Mouse (Mus musculus): ENCODE measurements at regions not wholly inside any gene's neighbourhood (a gene's known extent, or its start where the extent isn't known, plus 50 kb on each side); places are given as distances from the start of the nearest gene placed in this dataset.

GRCm38 (mm10) chr2:93135324-93135723 lies 52.0 kb upstream of the Trp53i11 start:
- H3K4me1 ChIP-seq: peaks cover 9% of the 10 kb centered on the region
- no peak for ATAC-seq
- no peaks in the 10 kb centered on the region for H3K27me3 ChIP-seq
- 84% methylated on average over 7 of the region's 7 CpGs for WGBS
- H3K9me3 ChIP-seq (replicated peaks): no peaks in the 10 kb centered on the region
- no peak overlapping the region for H3K9ac ChIP-seq
- no peak overlapping the region for H3K4me2 ChIP-seq
- no peaks in the 10 kb centered on the region for H3K36me3 ChIP-seq (ENCODE audit: poor library complexity, severe bottlenecking)
- H3K4me3 ChIP-seq: no peak overlapping the region
- no peak overlapping the region for H3K27ac ChIP-seq

DNA sequence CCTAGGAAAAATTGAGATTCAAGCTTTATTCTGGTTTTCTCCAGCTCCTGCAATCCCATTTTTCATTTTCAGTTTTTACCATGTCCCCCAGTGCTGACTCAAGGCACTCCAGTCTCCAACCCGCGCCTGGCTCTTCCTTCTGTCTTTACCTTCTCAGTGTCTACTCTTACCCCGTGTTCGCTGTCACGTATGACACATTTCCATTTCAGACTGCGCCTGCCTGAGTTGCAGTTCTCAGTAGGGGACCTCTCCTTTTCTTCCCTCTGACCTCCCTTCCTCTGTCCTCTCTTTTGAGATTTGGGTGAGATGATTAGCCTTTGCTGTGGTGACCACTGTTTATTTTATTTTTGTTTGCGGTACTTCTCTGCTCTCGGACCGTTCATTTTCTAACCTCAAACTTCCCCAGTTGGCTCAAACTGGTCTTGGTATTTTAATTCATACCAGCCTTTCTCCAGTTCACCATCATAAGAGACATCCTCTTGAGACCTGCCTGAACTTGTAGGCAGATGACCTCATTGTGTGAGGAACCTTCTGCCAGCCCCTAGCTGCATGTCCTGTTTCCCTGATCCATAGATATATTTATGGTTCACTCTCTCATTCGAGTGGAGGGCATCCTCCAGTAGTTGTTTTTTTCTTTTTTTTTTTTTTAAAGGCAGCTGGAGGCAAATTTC lies 53.9 kb upstream of the Trp53i11 start:
- Histone ChIP-seq H3K4me1 (peaks cover 9% of the 10 kb centered on the region), H3K9ac (no peak overlapping the region), H3K4me3 (no peak overlapping the region), H3K36me3 (ENCODE audit: poor library complexity, severe bottlenecking) (no peaks in the 10 kb centered on the region), H3K9me3 (replicated peaks) (no peaks in the 10 kb centered on the region), H3K4me2 (no peak overlapping the region), H3K27ac (no peak overlapping the region), H3K27me3 (no peaks in the 10 kb centered on the region)
- WGBS: 84% methylated on average over 10 of the region's 10 CpGs
- ATAC-seq: no peak

DNA sequence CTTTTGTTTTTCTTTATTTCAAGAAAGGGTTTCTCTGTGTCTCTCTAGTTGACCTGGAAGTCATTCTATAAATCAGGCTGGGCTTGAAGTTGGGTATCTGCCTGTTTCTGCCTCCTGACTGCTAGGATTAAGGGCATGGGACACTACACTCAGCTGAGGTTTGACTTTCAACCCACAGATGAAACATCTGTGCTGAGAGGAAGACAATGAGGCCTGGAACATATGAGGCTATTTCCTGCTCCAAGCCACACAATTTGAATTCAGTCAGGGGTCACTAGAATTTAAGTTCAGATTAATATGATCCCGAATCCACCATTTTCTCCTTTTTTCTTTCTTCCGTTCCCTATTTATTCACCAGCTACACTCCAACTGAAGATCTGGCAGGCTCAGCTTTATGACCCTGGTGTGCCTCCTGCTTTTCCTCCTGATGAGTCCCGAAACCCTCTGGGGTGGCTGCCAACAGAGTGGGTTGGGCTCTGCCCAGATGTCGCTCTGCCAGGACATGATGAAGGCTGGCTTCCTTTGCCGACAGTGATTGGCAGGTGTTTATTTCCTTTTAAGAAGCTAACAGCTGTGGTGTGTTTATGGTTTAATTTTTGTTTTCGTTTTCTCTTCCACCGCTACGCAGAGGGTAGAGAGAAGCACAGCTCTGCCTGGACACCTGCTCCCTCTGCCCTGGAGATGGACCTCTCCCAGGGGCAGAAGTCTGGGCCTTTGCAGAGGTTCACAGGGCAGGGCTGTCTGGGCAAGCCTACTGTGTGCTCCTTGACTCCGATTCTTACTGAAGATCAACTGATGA lies 55.3 kb upstream of the Trp53i11 start:
- WGBS: 59% methylated on average over 9 of the region's 9 CpGs

GRCm38 (mm10) chr2:93131236-93131635 lies 56.1 kb upstream of the Trp53i11 start:
- Histone ChIP-seq H3K27me3 (no peaks in the 10 kb centered on the region), H3K4me3 (no peak overlapping the region), H3K9ac (no peak overlapping the region), H3K36me3 (ENCODE audit: poor library complexity, severe bottlenecking) (no peaks in the 10 kb centered on the region), H3K27ac (no peak overlapping the region), H3K9me3 (replicated peaks) (no peaks in the 10 kb centered on the region), H3K4me2 (no peak overlapping the region), H3K4me1 (peaks cover 16% of the 10 kb centered on the region)
- 86% methylated on average over 9 of the region's 9 CpGs for WGBS
- no peak for ATAC-seq

More for the DNA sequence above, 55.3 kb upstream of the Trp53i11 start:
- H3K4me3 ChIP-seq: no peak overlapping the region
- peak overlapping the region; percentile 46 for H3K27ac ChIP-seq
- H3K9me3 ChIP-seq (replicated peaks): no peaks in the 10 kb centered on the region
- ATAC-seq: peak; percentile 77
- no peaks in the 10 kb centered on the region for H3K36me3 ChIP-seq (ENCODE audit: poor library complexity, severe bottlenecking)
- H3K9ac ChIP-seq: no peak overlapping the region
- H3K4me2 ChIP-seq: no peak overlapping the region
- no peaks in the 10 kb centered on the region for H3K27me3 ChIP-seq
- H3K4me1 ChIP-seq: peaks cover 9% of the 10 kb centered on the region

GRCm38 (mm10) chr2:93129176-93129575 lies 58.2 kb upstream of the Trp53i11 start:
- Histone ChIP-seq H3K27me3 (no peaks in the 10 kb centered on the region), H3K4me1 (peaks cover 16% of the 10 kb centered on the region), H3K4me3 (no peak overlapping the region), H3K36me3 (ENCODE audit: poor library complexity, severe bottlenecking) (no peaks in the 10 kb centered on the region), H3K4me2 (no peak overlapping the region), H3K9me3 (replicated peaks) (no peaks in the 10 kb centered on the region), H3K9ac (no peak overlapping the region), H3K27ac (no peak overlapping the region)
- ATAC-seq: no peak
- 64% methylated on average over 4 of the region's 4 CpGs for WGBS

- Histone ChIP-seq H3K4me2 (no peak overlapping the region), H3K4me3 (no peak overlapping the region), H3K27me3 (no peaks in the 10 kb centered on the region), H3K9me3 (replicated peaks) (no peaks in the 10 kb centered on the region), H3K36me3 (ENCODE audit: poor library complexity, severe bottlenecking) (no peaks in the 10 kb centered on the region), H3K9ac (no peak overlapping the region), H3K27ac (peak overlapping the region; percentile 51; the same call in 1 of the 2 replicates), H3K4me1 (peaks cover 17% of the 10 kb centered on the region)
- ATAC-seq: 0 out of 2 replicates have a peak, but pooled peaks have one; percentile 20
- WGBS: 59% methylated on average over 7 of the region's 7 CpGs
Observed at GRCm38 (mm10) chr2:93126595-93127165, 60.7 kb upstream of the Trp53i11 start.

- H3K4me2 ChIP-seq: no peak overlapping the region
- no peak overlapping the region for H3K9ac ChIP-seq
- H3K27ac ChIP-seq: peak overlapping the region; percentile 51
- H3K36me3 ChIP-seq (ENCODE audit: poor library complexity, severe bottlenecking): no peaks in the 10 kb centered on the region
- ATAC-seq: no peak
- no peaks in the 10 kb centered on the region for H3K27me3 ChIP-seq
- no peaks in the 10 kb centered on the region for H3K9me3 ChIP-seq (replicated peaks)
- H3K4me3 ChIP-seq: no peak overlapping the region
- WGBS: 51% methylated on average over 7 of the region's 7 CpGs
- peaks cover 19% of the 10 kb centered on the region for H3K4me1 ChIP-seq
Observed at GRCm38 (mm10) chr2:93126112-93126511, 61.2 kb upstream of the Trp53i11 start.

- no peak overlapping the region for H3K9ac ChIP-seq
- H3K9me3 ChIP-seq (replicated peaks): no peaks in the 10 kb centered on the region
- no peaks in the 10 kb centered on the region for H3K36me3 ChIP-seq (ENCODE audit: poor library complexity, severe bottlenecking)
- H3K4me1 ChIP-seq: peaks cover 19% of the 10 kb centered on the region
- no peaks in the 10 kb centered on the region for H3K27me3 ChIP-seq
- 86% methylated on average over 7 of the region's 7 CpGs for WGBS
- H3K27ac ChIP-seq: no peak overlapping the region
- H3K4me3 ChIP-seq: no peak overlapping the region
- no peak overlapping the region for H3K4me2 ChIP-seq
- no peak for ATAC-seq
Observed at GRCm38 (mm10) chr2:93124866-93125467, 62.4 kb upstream of the Trp53i11 start.

- Histone ChIP-seq H3K9me3 (replicated peaks) (no peaks in the 10 kb centered on the region), H3K4me2 (no peak overlapping the region), H3K9ac (no peak overlapping the region), H3K36me3 (ENCODE audit: poor library complexity, severe bottlenecking) (no peaks in the 10 kb centered on the region), H3K27me3 (no peaks in the 10 kb centered on the region), H3K27ac (no peak overlapping the region), H3K4me3 (no peak overlapping the region), H3K4me1 (peaks cover 29% of the 10 kb centered on the region)
- WGBS: 81% methylated on average over 11 of the region's 11 CpGs
- ATAC-seq: no peak
Observed at GRCm38 (mm10) chr2:93123829-93124228, 63.5 kb upstream of the Trp53i11 start.

GRCm38 (mm10) chr2:93120386-93120785 lies 67.0 kb upstream of the Trp53i11 start:
- Histone ChIP-seq H3K27me3 (no peaks in the 10 kb centered on the region), H3K4me3 (no peak overlapping the region), H3K9ac (no peak overlapping the region), H3K27ac (no peak overlapping the region), H3K36me3 (ENCODE audit: poor library complexity, severe bottlenecking) (no peaks in the 10 kb centered on the region), H3K4me2 (no peak overlapping the region), H3K9me3 (replicated peaks) (no peaks in the 10 kb centered on the region), H3K4me1 (peaks cover 29% of the 10 kb centered on the region)
- no peak for ATAC-seq
- 86% methylated on average over 13 of the region's 13 CpGs for WGBS

DNA sequence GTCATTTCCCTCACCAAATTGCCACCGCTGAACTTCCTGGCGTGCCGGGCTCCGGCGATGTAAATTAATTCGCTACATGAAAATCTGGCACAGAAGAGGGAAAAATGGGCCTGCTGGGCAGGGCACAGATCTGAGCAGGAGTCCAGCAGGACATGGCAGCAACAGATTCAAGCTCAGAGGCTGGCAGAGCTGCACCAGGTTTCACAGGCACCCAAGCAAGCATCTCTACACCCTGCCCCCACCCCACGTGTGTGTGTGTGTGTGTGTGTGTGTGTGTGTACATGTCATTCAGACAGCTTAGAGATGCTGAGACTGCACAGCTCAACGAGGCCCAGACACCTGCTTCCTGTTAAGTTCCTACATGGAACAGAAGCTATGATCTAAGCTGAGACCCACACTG lies 68.3 kb upstream of the Trp53i11 start:
- Histone ChIP-seq H3K27me3 (no peaks in the 10 kb centered on the region), H3K27ac (0 out of 2 replicates have a peak overlapping the region, but pooled peaks have one; percentile 37), H3K4me3 (no peak overlapping the region), H3K4me1 (peaks cover 29% of the 10 kb centered on the region), H3K9ac (no peak overlapping the region), H3K4me2 (no peak overlapping the region), H3K36me3 (ENCODE audit: poor library complexity, severe bottlenecking) (no peaks in the 10 kb centered on the region), H3K9me3 (replicated peaks) (no peaks in the 10 kb centered on the region)
- 57% methylated on average over 8 of the region's 8 CpGs for WGBS
- ATAC-seq: peak; percentile 52

DNA sequence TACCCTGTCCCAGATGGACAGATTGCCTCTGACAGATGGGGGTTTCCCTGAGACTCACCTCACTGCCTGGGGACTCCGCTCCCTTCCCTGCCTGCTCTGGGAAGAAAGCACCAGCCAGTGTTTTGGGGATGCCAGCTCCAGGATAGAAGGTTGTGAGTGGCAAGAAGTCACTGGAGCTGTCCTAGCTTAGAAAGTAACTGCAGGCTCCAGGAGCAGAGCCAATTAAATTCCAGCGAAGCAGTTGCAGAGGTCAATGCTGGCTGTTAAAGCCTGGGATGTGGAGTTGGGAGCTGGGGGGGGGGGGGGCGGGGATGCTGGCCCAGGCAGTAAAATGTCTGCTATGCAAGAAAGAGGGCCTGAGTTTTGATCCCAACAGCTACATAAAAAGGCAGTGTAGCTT lies 69.3 kb upstream of the Prdm11 start:
- H3K9me3 ChIP-seq (replicated peaks): no peaks in the 10 kb centered on the region

More for the DNA sequence above, 69.3 kb upstream of the Prdm11 start:
- no peak overlapping the region for H3K4me3 ChIP-seq
- no peak for ATAC-seq
- no peak overlapping the region for H3K4me2 ChIP-seq
- H3K4me1 ChIP-seq: peaks cover 17% of the 10 kb centered on the region
- 62% methylated on average over 3 of the region's 3 CpGs for WGBS
- H3K27me3 ChIP-seq: no peaks in the 10 kb centered on the region
- H3K9ac ChIP-seq: no peak overlapping the region
- no peak overlapping the region for H3K27ac ChIP-seq
- H3K36me3 ChIP-seq (ENCODE audit: poor library complexity, severe bottlenecking): no peaks in the 10 kb centered on the region
